Mouse (Mus musculus) MEL (cell line): ENCODE measurements around the gene Mettl5. TPM values are rescaled to one million over a fixed set of nuclear protein-coding genes. Genes with fewer than 3 reads are reported as not detected.
A peak's percentile ranks its signal among the peaks of the same experiment; 100 is the strongest.

Experiments
- DNase-seq: peaks from one replicate; pipeline ENCODE4 v3.0.0; 2011; ENCODE audit warnings: low read depth, low spot score
- H3K27ac ChIP-seq: 2 replicates; pipeline ENCODE4 v1.5.1; 2012; ENCODE audit warnings: low read depth, mild to moderate bottlenecking, control low read depth, low read length, moderate library complexity; ENCODE audit not compliant: control insufficient read depth
- H3K27me3 ChIP-seq, 2 experiments: fragments of 150-350 bp in 1 of 2; sonication (generic) in 1 of 2; 2 replicates each; pipeline ENCODE4 v1.6.1; 2012; ENCODE audit warnings: low read length in 2 of 2, mild to moderate bottlenecking in 2 of 2, improper control_type of control experiment in 1 of 2, moderate library complexity in 1 of 2; ENCODE audit not compliant: insufficient read depth in 2 of 2, control insufficient read depth in 1 of 2
- H3K36me3 ChIP-seq, 2 experiments: 2 replicates each; pipeline ENCODE4 v1.6.1; 2012 to 2014; ENCODE audit warnings: low read length in 2 of 2, improper control_type of control experiment in 1 of 2, inconsistent platforms in 1 of 2, mild to moderate bottlenecking in 1 of 2; ENCODE audit not compliant: insufficient read depth in 2 of 2, control insufficient read depth in 1 of 2
- H3K4me1 ChIP-seq, 2 experiments: fragments of 150-350 bp in 1 of 2; sonication (generic) in 1 of 2; 2 replicates each; pipeline ENCODE4 v1.6.1; 2012; ENCODE audit warnings: low read length in 2 of 2, improper control_type of control experiment in 1 of 2, mild to moderate bottlenecking in 1 of 2; ENCODE audit not compliant: insufficient read depth in 2 of 2, control insufficient read depth in 1 of 2
- H3K4me3 ChIP-seq, 2 experiments: fragments of 150-350 bp in 1 of 2; sonication (generic) in 1 of 2; 2 replicates each; pipeline ENCODE4 v1.5.1; 2012; ENCODE audit warnings: low read depth in 2 of 2, low read length in 2 of 2, mild to moderate bottlenecking in 2 of 2, moderate library complexity in 2 of 2, control low read depth in 1 of 2, improper control_type of control experiment in 1 of 2; ENCODE audit not compliant: control insufficient read depth in 1 of 2, insufficient read depth in 1 of 2
- H3K79me2 ChIP-seq: 2 replicates; pipeline ENCODE4 v1.6.1; 2012; ENCODE audit warnings: mild to moderate bottlenecking, low read length, moderate library complexity; ENCODE audit not compliant: control insufficient read depth, poor library complexity, insufficient read depth
- H3K9ac ChIP-seq: 2 replicates; pipeline ENCODE4 v1.6.1; 2012; ENCODE audit warnings: low read depth, mild to moderate bottlenecking, control low read depth, low read length, moderate library complexity; ENCODE audit not compliant: control insufficient read depth, poor library complexity, severe bottlenecking
- H3K9me3 ChIP-seq: fragments of 150-350 bp; sonication (generic); replicated peaks from 2 replicates; pipeline ENCODE4 v1.6.1; 2012; ENCODE audit warnings: mild to moderate bottlenecking, low read length, improper control_type of control experiment, moderate library complexity; ENCODE audit not compliant: insufficient read depth
- E2F4 ChIP-seq: IDR thresholded peaks from 2 replicates; pipeline ENCODE4 v1.6.1; 2011; ENCODE audit warnings: low read depth, low read length, improper control_type of control experiment, borderline replicate concordance
- MEF2A ChIP-seq: IDR thresholded peaks from 2 replicates; pipeline ENCODE4 v1.6.1; 2014; ENCODE audit warnings: low read depth, mild to moderate bottlenecking, inconsistent platforms, low read length, improper control_type of control experiment; ENCODE audit not compliant: poor library complexity, insufficient replicate concordance, severe bottlenecking; ENCODE audit errors: extremely low read depth
- MXI1 ChIP-seq: IDR thresholded peaks from 2 replicates; pipeline ENCODE4 v1.6.1; 2011; ENCODE audit warnings: mild to moderate bottlenecking, low read depth, low read length, improper control_type of control experiment
- MYC ChIP-seq: IDR thresholded peaks from 2 replicates; pipeline ENCODE4 v1.6.1; 2011; ENCODE audit warnings: low read depth, mild to moderate bottlenecking, low read length, improper control_type of control experiment, moderate library complexity
- POLR2A ChIP-seq, 2 experiments: IDR thresholded peaks; 2 replicates each; pipeline ENCODE4 v1.6.1; 2011 to 2012; ENCODE audit warnings: low read length in 2 of 2, mild to moderate bottlenecking in 2 of 2, control low read depth in 1 of 2, improper control_type of control experiment in 1 of 2, low read depth in 1 of 2, moderate library complexity in 1 of 2; ENCODE audit not compliant: control insufficient read depth in 1 of 2, insufficient read depth in 1 of 2, poor library complexity in 1 of 2
- POLR2AphosphoS5 ChIP-seq: IDR thresholded peaks from 2 replicates; pipeline ENCODE4 v1.6.1; 2012; ENCODE audit warnings: low read depth, borderline replicate concordance, mild to moderate bottlenecking, inconsistent platforms, low read length, moderate library complexity, mixed read lengths
- TAL1 ChIP-seq: IDR thresholded peaks from 2 replicates; pipeline ENCODE4 v1.6.1; 2012; ENCODE audit warnings: mild to moderate bottlenecking, inconsistent platforms, low read length, moderate library complexity, mixed read lengths
- TCF12 ChIP-seq: IDR thresholded peaks from 2 replicates; pipeline ENCODE4 v1.6.1; 2014; ENCODE audit warnings: low read depth, mild to moderate bottlenecking, inconsistent platforms, low read length, improper control_type of control experiment, moderate library complexity
- USF1 ChIP-seq: IDR thresholded peaks from 2 replicates; pipeline ENCODE4 v1.6.1; 2014; ENCODE audit warnings: low read depth, mild to moderate bottlenecking, inconsistent platforms, low read length, improper control_type of control experiment, moderate library complexity
- ZNF384 ChIP-seq: IDR thresholded peaks from 2 replicates; pipeline ENCODE4 v1.6.1; 2012; ENCODE audit warnings: low read depth, mild to moderate bottlenecking, inconsistent platforms, low read length, improper control_type of control experiment
- polyA plus RNA-seq, 2 experiments: library from polyadenylated mRNA; stranded (reverse) in 1 of 2; unstranded in 1 of 2; fragments of >175 nt in 1 of 2; fragments of >200 nt in 1 of 2; gene quantifications; 2 replicates each; pipeline versions ENCODE4 v1.2.1 to v1.2.4; 2012; ENCODE audit warnings: low replicate concordance in 2 of 2, low read depth in 1 of 2; ENCODE audit not compliant: insufficient read length in 2 of 2, insufficient read depth in 1 of 2, missing spikeins in 1 of 2
- total RNA-seq: library from RNA; depleted of rRNA; stranded (reverse); fragments of 300-350 nt; gene quantifications from 2 replicates; pipeline ENCODE4 v1.2.3, GENCODE M21; 2012

Mettl5 gene
- total and polyA plus RNA-seq, 3 experiments = 27.5 to 29.2 TPM; not detected in 1

- TF ChIP-seq TCF12 = peak; percentile 86
- peak; percentile 79; the same call in 1 of the 2 replicates for TF ChIP-seq E2F4
- TF ChIP-seq ZNF384 = peak; percentile 58
- peak; percentile 74; the same call in 1 of the 2 replicates for TF ChIP-seq MYC
- peak; percentile 32; the same call in 1 of the 2 replicates for TF ChIP-seq MEF2A
These were observed at the start of gene Mettl5 (continued) for GRCm38 (mm10) chr2:69885451-69886305.

- Histone ChIP-seq H3K4me1 (peaks cover 0 to 6% of the 10 kb centered on the region in 2 experiments; a peak in 1 of 4 replicates), H3K79me2 (no peaks in the 10 kb centered on the region; the same call in 1 of the 2 replicates), H3K9me3 (no peaks in the 10 kb centered on the region), H3K27me3 (no peaks in the 10 kb centered on the region), H3K36me3 (peaks cover 2 to 8% of the 10 kb centered on the region in 2 experiments), H3K27ac (no peak overlapping the region), H3K4me3 (no peak overlapping the region), H3K9ac (no peak overlapping the region)
- peak; percentile 17 for DNase-seq
- TF ChIP-seq MXI1 = no peak
- TF ChIP-seq TCF12 = no peak
- peak; percentile 25; the same call in 1 of the 2 replicates for TF ChIP-seq TAL1
These were observed 39.5 kb upstream of the Mettl5 start for GRCm38 (mm10) chr2:69924943-69925342.

GRCm38 (mm10) chr2:69917301-69917700, 31.9 kb upstream of the Mettl5 start:
- no peak for DNase-seq
- H3K27ac ChIP-seq = no peak overlapping the region
- H3K79me2 ChIP-seq = peaks cover 2% of the 10 kb centered on the region; the same call in 1 of the 2 replicates
- TF ChIP-seq POLR2A (IDR thresholded peaks at IDR 0.05; ENCODE audit: control insufficient read depth in 1 of 2, insufficient read depth in 1 of 2, low read depth in 1 of 2, low read length in 2 of 2, poor library complexity in 1 of 2) (no peak), POLR2AphosphoS5 (no peak), USF1 (no peak)
- H3K4me1 ChIP-seq = no peaks in the 10 kb centered on the region
- peaks cover 0 to 9% of the 10 kb centered on the region in 2 experiments; a peak in 3 of 4 replicates for H3K36me3 ChIP-seq
- H3K4me3 ChIP-seq = no peak overlapping the region
- no peaks in the 10 kb centered on the region for H3K27me3 ChIP-seq
- H3K9ac ChIP-seq = no peak overlapping the region
- no peaks in the 10 kb centered on the region for H3K9me3 ChIP-seq
